Mouse (Mus musculus) midbrain, embryonic 12.5 days (tissue): ENCODE results near the gene Fgd2. TPM values are rescaled to one million over a fixed set of nuclear protein-coding genes. Genes with fewer than 3 reads are reported as not detected.

ENCODE experiments used
- ATAC-seq: fragments of 200-750 bp; cut with Nextera tagmentation; 2 replicates; pipeline ENCODE4 v1.8.0; 2017; ENCODE audit warnings: low read depth, moderate TSS enrichment, moderate library complexity; ENCODE audit not compliant: low FRiP score
- H3K27ac ChIP-seq: fragments of 300-500 bp; sonication (generic); replicated peaks from 2 replicates; pipeline ENCODE4 v1.5.1; 2016; ENCODE audit warnings: mild to moderate bottlenecking
- H3K27me3 ChIP-seq: fragments of 300-500 bp; sonication (generic); 2 replicates; pipeline ENCODE4 v1.6.1; 2016; ENCODE audit warnings: mild to moderate bottlenecking
- H3K36me3 ChIP-seq: fragments of 300-500 bp; sonication (generic); 2 replicates; pipeline ENCODE4 v1.6.1; 2016
- H3K4me1 ChIP-seq: fragments of 300-500 bp; sonication (generic); 2 replicates; pipeline ENCODE4 v1.6.1; 2016
- H3K4me2 ChIP-seq: fragments of 300-500 bp; sonication (generic); replicated peaks from 2 replicates; pipeline ENCODE4 v1.6.1; 2016; ENCODE audit warnings: mild to moderate bottlenecking, moderate library complexity
- H3K4me3 ChIP-seq: fragments of 300-500 bp; sonication (generic); 2 replicates; pipeline ENCODE4 v1.5.1; 2016; ENCODE audit warnings: mild to moderate bottlenecking
- H3K9ac ChIP-seq: fragments of 300-500 bp; sonication (generic); replicated peaks from 2 replicates; pipeline ENCODE4 v1.6.1; 2016; ENCODE audit warnings: mild to moderate bottlenecking, moderate library complexity
- H3K9me3 ChIP-seq: fragments of 300-500 bp; sonication (generic); 2 replicates; pipeline ENCODE4 v1.6.1; 2016; ENCODE audit warnings: mild to moderate bottlenecking
- WGBS: fragments of 180-500 bp; shearing (Covaris S2); methylation state at CpG from one replicate; pipeline ENCODE4 v1.1.7; 2016; 5-methylcytosine and 5-hydroxymethylcytosine counted together
- polyA plus RNA-seq: library from polyadenylated mRNA; unstranded; fragments of >200 nt; fragmentation: Nextera tagmentation; extraction: Ambion mirVana; gene quantifications from 2 replicates; pipeline ENCODE4 v1.2.1, GENCODE M21; 2016

Gene Fgd2
- polyA plus RNA-seq, 1 experiment from 2014 or later, result 3.6 TPM

DNA sequence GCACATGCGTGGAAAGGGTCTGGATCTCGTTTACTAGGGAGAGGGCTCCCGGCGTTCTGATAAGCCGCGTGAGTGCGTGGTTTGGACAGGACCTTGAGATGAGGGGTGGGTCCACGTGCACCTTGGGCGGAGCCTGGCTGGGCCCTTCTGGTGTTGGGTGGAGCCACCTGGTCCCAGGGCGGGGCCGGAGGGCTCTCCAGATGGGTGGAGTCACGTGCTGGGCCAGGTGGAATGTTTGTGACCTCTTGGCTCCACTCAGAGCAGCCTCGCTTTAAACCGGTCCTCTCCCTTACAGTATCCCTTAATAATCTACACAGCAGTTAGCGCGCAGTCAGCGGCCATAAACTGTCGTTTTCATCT is 38.1 kb upstream of the Fgd2 start:
- H3K9ac ChIP-seq, result no peak overlapping the region
- H3K36me3 ChIP-seq, result no peaks in the 10 kb centered on the region
- WGBS, result 16% methylated on average over 18 of the region's 18 CpGs
- H3K27ac ChIP-seq, result no peak overlapping the region
- H3K4me1 ChIP-seq, result peaks cover 29% of the 10 kb centered on the region
- H3K9me3 ChIP-seq, result no peaks in the 10 kb centered on the region
- no peak overlapping the region; the same call in 1 of the 2 replicates for H3K4me2 ChIP-seq
- H3K4me3 ChIP-seq, result no peak overlapping the region
- ATAC-seq, result no peak
- peaks cover 71% of the 10 kb centered on the region for H3K27me3 ChIP-seq

DNA sequence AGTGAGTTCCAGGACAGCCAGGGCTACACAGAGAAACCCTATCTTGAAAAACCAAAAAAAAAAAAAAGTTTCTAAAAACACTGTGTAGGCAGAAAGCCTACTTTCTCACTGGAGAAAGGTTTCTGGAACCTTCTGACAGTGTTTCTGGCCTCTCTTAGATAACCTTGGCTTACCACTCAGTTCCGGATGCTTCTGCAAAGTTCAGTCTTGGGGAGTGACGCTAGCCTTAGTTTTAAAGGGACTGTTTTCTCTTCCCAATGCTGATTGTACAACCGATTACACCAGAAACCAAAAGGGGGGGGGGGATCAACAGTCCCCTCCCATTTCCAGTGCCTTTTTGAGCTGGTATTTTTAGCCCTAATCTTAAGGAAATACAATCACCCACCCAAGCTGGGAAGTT is 37.1 kb upstream of the Fgd2 start:
- Histone ChIP-seq H3K36me3 (no peaks in the 10 kb centered on the region), H3K4me3 (no peak overlapping the region), H3K27me3 (peaks cover 74% of the 10 kb centered on the region), H3K27ac (no peak overlapping the region), H3K9ac (no peak overlapping the region), H3K4me1 (peaks cover 38% of the 10 kb centered on the region), H3K9me3 (no peaks in the 10 kb centered on the region), H3K4me2 (no peak overlapping the region)
- ATAC-seq, result no peak
- WGBS, result 95% methylated on average over 3 of the region's 3 CpGs

DNA sequence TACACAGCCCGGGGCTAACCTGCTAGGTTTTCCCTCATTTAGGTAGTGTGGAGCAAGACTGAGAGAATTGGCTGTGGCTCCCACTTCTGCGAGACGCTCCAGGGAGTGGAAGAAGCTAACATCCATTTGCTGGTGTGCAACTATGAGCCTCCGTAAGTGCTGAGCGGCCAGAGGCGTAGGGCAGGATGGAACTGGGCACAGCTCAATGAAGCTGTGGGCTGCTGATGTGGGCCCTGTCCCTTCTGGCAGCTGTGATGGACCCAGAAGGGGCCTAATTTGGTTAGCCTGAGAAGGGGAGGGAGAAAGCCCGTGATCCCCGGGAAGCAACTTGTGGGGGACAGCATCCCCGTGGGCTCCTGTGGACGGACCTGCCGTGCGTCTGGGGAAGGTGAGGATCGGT is 34.9 kb upstream of the Fgd2 start:
- Histone ChIP-seq H3K9me3 (no peaks in the 10 kb centered on the region), H3K27ac (peak overlapping the region; percentile 80), H3K36me3 (peaks cover 9% of the 10 kb centered on the region; the same call in 1 of the 2 replicates), H3K4me1 (peaks cover 44% of the 10 kb centered on the region), H3K4me3 (no peak overlapping the region; the same call in 1 of the 2 replicates), H3K4me2 (peak overlapping the region; percentile 55), H3K9ac (peak overlapping the region; percentile 43; the same call in 1 of the 2 replicates), H3K27me3 (peaks cover 52% of the 10 kb centered on the region)
- 46% methylated on average over 13 of the region's 13 CpGs for WGBS
- no peak for ATAC-seq

DNA sequence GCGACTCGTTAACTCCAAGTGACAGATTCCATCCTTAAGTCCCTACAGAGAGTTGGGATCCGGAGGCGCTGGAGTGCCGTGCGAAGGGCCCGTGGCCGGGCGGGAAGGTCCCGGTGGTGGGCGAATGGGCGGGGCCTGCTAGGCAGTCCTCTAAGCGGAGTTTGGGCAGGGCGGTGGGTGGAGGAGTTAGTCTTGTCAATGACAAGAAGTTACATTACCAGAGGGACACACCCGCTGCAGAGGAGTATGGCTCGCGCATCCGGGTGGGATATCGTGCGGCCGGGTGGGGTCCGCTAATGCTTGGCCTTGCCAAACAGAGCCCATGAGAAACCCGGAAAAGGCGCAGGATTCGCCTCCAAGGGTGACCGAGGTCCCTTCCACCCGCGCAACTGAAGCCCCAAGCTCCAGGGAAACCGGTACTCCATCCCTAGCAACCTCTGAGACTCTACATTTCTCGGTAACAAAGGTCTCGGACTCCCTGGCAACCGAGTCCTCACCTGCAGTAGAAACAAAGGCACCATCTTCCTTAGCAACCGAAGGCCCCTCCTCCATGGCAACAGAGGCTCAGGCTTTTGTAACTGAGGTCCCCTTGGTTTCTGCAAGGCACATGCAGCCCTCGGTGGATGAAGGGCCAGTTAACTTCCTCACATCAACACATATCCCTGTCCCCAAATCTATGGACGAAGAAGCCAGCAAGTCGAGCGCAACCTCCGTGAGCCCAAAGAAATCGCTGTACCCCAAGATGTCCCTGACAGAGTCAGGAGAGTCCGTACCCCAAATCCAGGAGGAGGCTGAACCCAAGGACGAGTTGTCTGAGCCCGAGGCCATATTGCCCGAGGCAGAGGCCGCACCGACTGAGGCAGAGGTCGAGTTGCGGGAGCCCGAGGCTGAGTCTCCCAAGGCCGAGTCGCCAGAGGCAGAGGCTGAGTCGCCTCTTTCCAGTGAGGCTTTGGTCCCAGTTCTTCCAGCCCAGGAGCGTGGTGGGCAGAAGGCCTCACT is 33.9 kb upstream of the Fgd2 start:
- Histone ChIP-seq H3K4me2 (peak overlapping the region; percentile 55), H3K9me3 (no peaks in the 10 kb centered on the region), H3K4me3 (peak overlapping the region; percentile 36), H3K4me1 (peaks cover 51% of the 10 kb centered on the region), H3K36me3 (peaks cover 13% of the 10 kb centered on the region), H3K9ac (peak overlapping the region; percentile 43), H3K27ac (peak overlapping the region; percentile 80), H3K27me3 (peaks cover 42% of the 10 kb centered on the region)
- 6% methylated on average over 52 of the region's 52 CpGs for WGBS
- peak; percentile 75 for ATAC-seq

DNA sequence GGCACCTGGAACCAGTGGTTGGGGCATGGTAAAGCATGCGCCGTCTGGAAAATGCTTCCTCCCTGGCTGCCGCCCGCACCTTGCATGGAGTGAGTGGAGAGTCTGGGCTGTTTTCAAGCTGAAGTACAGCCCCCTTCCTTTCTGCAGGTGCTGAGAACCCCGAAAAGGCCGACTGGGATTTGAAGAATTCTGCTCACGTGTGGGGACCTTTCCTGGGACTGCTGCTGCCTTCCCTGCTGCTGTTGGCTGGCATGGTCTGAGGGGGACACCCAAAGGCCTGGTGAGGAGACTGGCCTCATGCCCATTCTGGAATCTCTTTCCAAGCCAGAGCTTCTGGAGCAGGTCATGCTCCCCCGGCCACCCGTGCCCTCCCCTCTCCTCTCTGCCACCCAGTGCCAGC is 33.0 kb upstream of the Fgd2 start:
- Histone ChIP-seq H3K36me3 (peaks cover 21% of the 10 kb centered on the region), H3K4me2 (no peak overlapping the region; the same call in 1 of the 2 replicates), H3K4me1 (peaks cover 49% of the 10 kb centered on the region), H3K27me3 (peaks cover 33% of the 10 kb centered on the region), H3K9me3 (no peaks in the 10 kb centered on the region), H3K9ac (peak overlapping the region; percentile 43; the same call in 1 of the 2 replicates), H3K4me3 (no peak overlapping the region), H3K27ac (peak overlapping the region; percentile 80)
- no peak for ATAC-seq
- WGBS, result 77% methylated on average over 9 of the region's 9 CpGs

DNA sequence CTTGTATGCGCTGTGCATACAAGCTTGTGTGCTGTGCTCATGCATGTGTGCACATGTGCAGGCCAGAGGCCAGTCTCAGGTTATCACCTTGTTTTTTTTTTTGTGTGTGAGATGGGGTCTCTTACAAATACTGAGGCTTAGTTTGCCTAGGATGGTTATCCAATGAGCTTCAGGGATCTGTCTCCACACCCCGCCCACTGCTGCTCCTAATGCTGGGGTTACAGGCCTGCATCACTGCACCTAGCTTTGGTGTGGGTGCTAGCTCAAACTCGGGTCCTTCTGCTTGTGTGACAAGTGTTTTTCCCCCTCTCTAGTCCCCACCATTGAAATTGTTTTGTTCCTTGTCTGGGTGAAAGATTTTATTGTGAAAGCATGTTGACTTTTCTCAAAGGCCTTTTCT is 30.5 kb upstream of the Fgd2 start:
- no peak overlapping the region for H3K4me2 ChIP-seq
- H3K9ac ChIP-seq, result no peak overlapping the region
- H3K4me3 ChIP-seq, result no peak overlapping the region
- ATAC-seq, result no peak
- H3K27ac ChIP-seq, result peak overlapping the region; percentile 70
- H3K4me1 ChIP-seq, result peaks cover 49% of the 10 kb centered on the region
- H3K27me3 ChIP-seq, result peaks cover 15% of the 10 kb centered on the region; the same call in 1 of the 2 replicates
- no peaks in the 10 kb centered on the region for H3K9me3 ChIP-seq
- peaks cover 42% of the 10 kb centered on the region for H3K36me3 ChIP-seq
- WGBS, result 89% methylated on average over 3 of the region's 3 CpGs

DNA sequence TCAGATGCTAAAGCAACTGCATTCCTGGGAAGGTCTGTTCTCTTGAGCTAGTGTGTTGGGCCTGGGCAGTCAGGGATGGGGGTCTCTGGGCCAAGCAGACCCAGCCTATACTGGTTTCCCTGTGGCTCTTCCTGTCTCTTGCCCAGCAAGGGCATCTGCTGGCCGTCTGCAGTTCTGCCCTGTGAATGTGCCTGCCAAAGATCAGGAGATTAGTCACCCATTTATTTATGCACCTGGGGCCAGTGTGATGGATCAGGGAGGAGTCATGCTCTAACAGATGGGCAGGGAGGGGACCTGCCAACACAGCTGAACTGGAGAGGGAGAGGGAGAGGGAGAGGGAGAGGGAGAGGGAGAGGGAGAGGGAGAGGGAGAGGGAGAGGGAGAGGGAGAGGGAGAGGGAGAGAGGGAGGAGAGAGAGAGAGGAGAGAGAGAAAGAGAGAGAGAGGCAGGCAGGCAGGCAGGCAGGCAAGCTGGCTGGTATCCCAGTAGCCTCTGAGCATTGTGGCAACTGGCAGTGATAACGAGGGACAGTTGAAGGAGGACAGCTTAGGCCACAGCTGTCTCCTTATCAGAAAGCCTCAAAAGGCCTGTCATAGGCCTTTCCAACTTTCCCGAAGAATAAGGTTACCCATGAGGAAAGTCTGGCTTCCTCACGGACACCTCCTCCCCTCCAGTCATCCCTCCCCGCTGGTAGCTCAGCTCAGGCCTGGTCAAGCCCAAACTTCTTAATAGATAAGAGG is 29.9 kb upstream of the Fgd2 start:
- peaks cover 15% of the 10 kb centered on the region; the same call in 1 of the 2 replicates for H3K27me3 ChIP-seq
- H3K36me3 ChIP-seq, result peaks cover 48% of the 10 kb centered on the region
- WGBS, result 16% methylated on average over 5 of the region's 5 CpGs
- H3K4me2 ChIP-seq, result no peak overlapping the region
- peaks cover 46% of the 10 kb centered on the region for H3K4me1 ChIP-seq
- H3K9me3 ChIP-seq, result no peaks in the 10 kb centered on the region
- H3K27ac ChIP-seq, result peak overlapping the region; percentile 70
- no peak overlapping the region for H3K4me3 ChIP-seq
- no peak for ATAC-seq
- H3K9ac ChIP-seq, result no peak overlapping the region

DNA sequence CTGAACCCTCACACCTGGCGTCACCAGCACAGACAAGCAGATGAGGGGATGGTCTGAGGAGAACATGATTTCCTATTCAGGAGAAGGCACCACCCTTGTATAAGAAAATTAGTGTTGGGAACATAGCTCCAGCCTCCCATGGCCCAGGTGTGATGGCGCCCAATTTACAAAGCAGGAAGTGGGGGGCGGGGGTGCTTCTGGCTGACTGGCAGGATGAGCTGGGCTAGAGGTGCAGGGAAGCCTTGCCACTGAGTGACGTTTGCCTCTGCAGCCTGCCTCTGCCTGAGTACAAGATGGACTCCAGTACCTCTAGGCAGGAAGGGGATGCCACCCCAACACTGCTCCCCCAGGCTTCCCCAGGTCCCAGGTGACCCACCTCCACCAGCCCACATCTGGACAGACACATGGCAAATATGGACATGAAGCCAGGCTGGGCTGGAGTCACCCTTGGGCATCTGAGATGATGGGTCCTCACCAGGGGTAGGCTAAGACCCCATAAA is 28.5 kb upstream of the Fgd2 start:
- no peak overlapping the region for H3K9ac ChIP-seq
- H3K9me3 ChIP-seq, result no peaks in the 10 kb centered on the region
- 88% methylated on average over 4 of the region's 4 CpGs for WGBS
- H3K36me3 ChIP-seq, result peaks cover 62% of the 10 kb centered on the region
- H3K4me2 ChIP-seq, result no peak overlapping the region
- peaks cover 6% of the 10 kb centered on the region; the same call in 1 of the 2 replicates for H3K27me3 ChIP-seq
- peaks cover 32% of the 10 kb centered on the region for H3K4me1 ChIP-seq
- no peak for ATAC-seq
- no peak overlapping the region for H3K4me3 ChIP-seq
- H3K27ac ChIP-seq, result peak overlapping the region; percentile 70; the same call in 1 of the 2 replicates

DNA sequence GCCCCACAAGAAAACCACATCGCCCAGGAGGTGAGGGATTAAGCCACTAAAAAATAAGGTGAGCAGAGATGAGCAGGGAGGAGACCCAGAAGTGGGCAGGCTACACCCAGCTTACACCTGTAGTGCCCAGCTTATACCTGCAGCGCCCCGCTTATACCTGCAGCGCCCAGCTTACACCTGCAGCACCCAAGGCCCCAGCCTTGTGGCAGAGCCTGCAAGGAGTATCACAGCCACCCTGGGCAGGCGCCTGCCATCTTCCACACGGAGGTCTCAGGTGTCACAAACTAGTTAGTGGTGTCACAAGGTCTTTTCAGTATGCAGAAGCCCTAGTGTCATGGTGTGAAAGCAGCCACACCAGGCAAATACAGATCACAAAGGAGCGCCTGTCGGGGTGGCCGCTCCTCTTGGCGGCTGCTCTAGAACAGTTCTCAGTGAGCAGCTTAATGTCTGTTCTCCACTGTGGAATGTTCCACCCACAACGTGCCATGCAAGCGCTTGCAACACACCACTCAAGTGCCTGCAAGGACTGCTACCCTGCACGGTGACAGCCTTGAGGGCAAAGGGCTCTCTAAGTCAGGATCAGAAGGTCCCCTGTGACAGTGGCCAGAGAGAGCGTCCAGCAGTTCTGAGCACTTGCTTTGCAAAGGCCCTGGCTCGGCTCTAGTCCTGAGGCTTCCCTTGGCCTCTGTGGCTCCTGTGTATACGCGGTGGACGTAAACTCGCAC is 24.3 kb upstream of the Fgd2 start:
- H3K9me3 ChIP-seq, result no peaks in the 10 kb centered on the region
- no peak overlapping the region for H3K9ac ChIP-seq
- WGBS, result 94% methylated on average over 19 of the region's 19 CpGs
- H3K27me3 ChIP-seq, result no peaks in the 10 kb centered on the region
- peaks cover 92% of the 10 kb centered on the region for H3K36me3 ChIP-seq
- no peak overlapping the region for H3K4me3 ChIP-seq
- ATAC-seq, result no peak
- no peak overlapping the region for H3K4me2 ChIP-seq
- no peak overlapping the region for H3K27ac ChIP-seq
- H3K4me1 ChIP-seq, result peaks cover 16% of the 10 kb centered on the region

DNA sequence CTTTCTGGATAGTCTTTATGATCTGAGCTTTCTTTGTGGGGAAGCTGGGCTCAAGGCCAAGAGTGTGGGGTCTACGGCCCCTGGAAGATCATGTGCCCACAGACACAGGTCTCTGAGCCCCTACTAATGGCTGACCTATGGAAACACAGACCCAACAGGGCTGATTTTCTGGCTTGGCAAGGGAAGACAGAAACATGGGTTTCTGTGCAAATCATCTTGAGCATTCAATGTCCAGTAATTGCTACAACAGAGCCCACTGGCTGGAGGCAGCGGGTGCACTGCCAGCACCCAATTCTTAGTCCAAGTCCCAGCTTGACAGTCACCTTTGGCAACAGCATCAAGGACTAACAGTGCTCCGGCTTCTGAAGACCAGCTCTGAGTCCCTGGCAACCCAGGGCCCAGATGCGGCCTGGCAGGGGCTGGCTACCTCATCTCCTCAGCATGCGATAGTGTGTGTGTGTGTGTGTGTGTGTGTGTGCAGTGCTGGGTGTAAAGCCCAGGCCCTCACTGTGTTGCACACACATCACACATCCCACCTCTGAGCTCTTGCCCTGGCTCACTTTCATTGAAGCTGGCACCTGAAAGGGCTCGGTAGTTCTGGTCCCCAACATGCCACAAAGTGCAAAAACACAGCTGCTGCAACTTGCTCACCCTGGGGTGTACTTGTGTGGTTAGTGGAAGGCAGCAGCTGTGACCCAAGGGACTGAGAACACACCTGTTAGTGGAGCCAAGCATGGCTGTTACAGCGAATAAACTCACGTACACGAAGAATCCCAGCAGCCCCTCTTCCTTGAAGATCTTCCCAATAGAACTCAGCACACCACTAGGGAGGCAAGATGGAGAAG is 22.5 kb upstream of the Fgd2 start:
- Histone ChIP-seq H3K36me3 (peaks cover 86% of the 10 kb centered on the region), H3K4me2 (no peak overlapping the region), H3K9me3 (no peaks in the 10 kb centered on the region), H3K4me1 (peaks cover 26% of the 10 kb centered on the region), H3K4me3 (no peak overlapping the region), H3K9ac (no peak overlapping the region), H3K27me3 (no peaks in the 10 kb centered on the region), H3K27ac (no peak overlapping the region; the same call in 1 of the 2 replicates)
- 94% methylated on average over 9 of the region's 9 CpGs for WGBS
- no peak for ATAC-seq
